Mouse (Mus musculus) liver, embryonic 14.5 days (tissue): ENCODE data around the gene P2ry13.

Experiments used
- CTCF ChIP-seq: IDR thresholded peaks from 2 replicates; pipeline ENCODE4 v1.5.1; 2016; ENCODE audit warnings: antibody characterized with exemption, low read depth, control low read depth
- EP300 ChIP-seq: IDR thresholded peaks from 2 replicates; pipeline ENCODE4 v1.6.1; 2016; ENCODE audit warnings: antibody characterized with exemption, low read depth

GRCm38 (mm10) chr3:59210727-59211126 lies at the start of gene P2ry13:
- TF ChIP-seq CTCF (no peak), EP300 (no peak)
